Mouse (Mus musculus) ES-E14 (cell line): Measurements from ENCODE around the gene Habp2. TPM values are rescaled to one million over a fixed set of nuclear protein-coding genes. Genes with fewer than 3 reads are reported as not detected.

Experiments
- DNase-seq: peaks from one replicate; pipeline ENCODE4 v3.0.0-alpha.2; 2013; ENCODE audit warnings: low read depth, low spot score
- H3K27ac ChIP-seq: 2 replicates; pipeline ENCODE4 v1.5.1; 2012; ENCODE audit warnings: low read depth, mild to moderate bottlenecking, low read length, moderate library complexity, mixed read lengths; ENCODE audit not compliant: poor library complexity, insufficient read depth, severe bottlenecking
- H3K36me3 ChIP-seq: 2 replicates; pipeline ENCODE4 v1.6.1; 2012; ENCODE audit warnings: mild to moderate bottlenecking, low read length, moderate library complexity, mixed read lengths; ENCODE audit not compliant: control insufficient read depth, poor library complexity, insufficient read depth, severe bottlenecking
- H3K4me1 ChIP-seq, 2 experiments: fragments of 150-350 bp in 1 of 2; sonication (generic) in 1 of 2; 2 replicates each; pipeline ENCODE4 v1.6.1; 2012; ENCODE audit warnings: low read length in 2 of 2, mild to moderate bottlenecking in 1 of 2, mixed read lengths in 1 of 2; ENCODE audit not compliant: control insufficient read depth in 2 of 2, insufficient read depth in 2 of 2, poor library complexity in 1 of 2
- H3K4me3 ChIP-seq, 2 experiments: fragments of 150-350 bp in 1 of 2; sonication (generic) in 1 of 2; 2 replicates each; pipeline ENCODE4 v1.5.1; 2012; ENCODE audit warnings: low read length in 2 of 2, low read depth in 1 of 2, mild to moderate bottlenecking in 1 of 2, mixed read lengths in 1 of 2; ENCODE audit not compliant: insufficient read depth in 1 of 2, poor library complexity in 1 of 2, severe bottlenecking in 1 of 2
- H3K9ac ChIP-seq: 2 replicates; pipeline ENCODE4 v1.6.1; 2012; ENCODE audit warnings: low read depth, mild to moderate bottlenecking, low read length, mixed read lengths; ENCODE audit not compliant: poor library complexity, insufficient read depth, severe bottlenecking
- H3K9me3 ChIP-seq: fragments of 150-350 bp; sonication (generic); 2 replicates; pipeline ENCODE4 v1.6.1; 2012; ENCODE audit warnings: low read depth, mild to moderate bottlenecking, low read length; ENCODE audit not compliant: control insufficient read depth, insufficient read depth
- CHD2 ChIP-seq: IDR thresholded peaks from 2 replicates; pipeline ENCODE4 v1.6.1; 2014; ENCODE audit warnings: mild to moderate bottlenecking, low read depth, low read length, inconsistent platforms
- HCFC1 ChIP-seq: IDR thresholded peaks from 2 replicates; pipeline ENCODE4 v1.6.1; 2012; ENCODE audit warnings: low read length, inconsistent platforms, borderline replicate concordance; ENCODE audit not compliant: insufficient read depth
- MAFK ChIP-seq: IDR thresholded peaks from 2 replicates; pipeline ENCODE4 v1.6.1; 2014; ENCODE audit warnings: mild to moderate bottlenecking, low read depth, low read length, inconsistent platforms; ENCODE audit not compliant: insufficient read depth
- ZC3H11A ChIP-seq: IDR thresholded peaks from 2 replicates; pipeline ENCODE4 v1.6.1; 2012; ENCODE audit warnings: low read depth, mild to moderate bottlenecking, inconsistent platforms, low read length, borderline replicate concordance
- ZNF384 ChIP-seq: IDR thresholded peaks from 2 replicates; pipeline ENCODE4 v1.6.1; 2012; ENCODE audit warnings: low read depth, low read length, inconsistent platforms
- in situ Hi-C, 2 experiments: fragments of 600-800 bp; cut with MboI; formaldehyde crosslinking; loops; one replicate each; pipeline ENCODE4 v1.15.1; 2025; ENCODE audit warnings: low sequenced_read_pairs in 2 of 2, inconsistent platforms in 1 of 2; ENCODE audit not compliant: unreplicated experiment in 2 of 2
- total RNA-seq: library from RNA; depleted of rRNA; stranded (reverse); fragments of 300-350 nt; gene quantifications from 2 replicates; pipeline ENCODE4 v1.2.3, GENCODE M21; 2012

The Habp2 gene
- total RNA-seq, 1 experiment = 1.6 TPM

GRCm38 (mm10) chr19:56336321-56336720 is 49.4 kb downstream of the Habp2 start:
- H3K4me1 ChIP-seq = no peaks in the 10 kb centered on the region
- TF ChIP-seq ZC3H11A (no peak), CHD2 (no peak), ZNF384 (no peak)
- H3K36me3 ChIP-seq = no peaks in the 10 kb centered on the region
- in situ Hi-C loops = no loop called here
- DNase-seq = no peak
- no peaks in the 10 kb centered on the region for H3K9me3 ChIP-seq
- no peak overlapping the region for H3K4me3 ChIP-seq
- no peak overlapping the region for H3K27ac ChIP-seq
- no peak overlapping the region for H3K9ac ChIP-seq

DNA sequence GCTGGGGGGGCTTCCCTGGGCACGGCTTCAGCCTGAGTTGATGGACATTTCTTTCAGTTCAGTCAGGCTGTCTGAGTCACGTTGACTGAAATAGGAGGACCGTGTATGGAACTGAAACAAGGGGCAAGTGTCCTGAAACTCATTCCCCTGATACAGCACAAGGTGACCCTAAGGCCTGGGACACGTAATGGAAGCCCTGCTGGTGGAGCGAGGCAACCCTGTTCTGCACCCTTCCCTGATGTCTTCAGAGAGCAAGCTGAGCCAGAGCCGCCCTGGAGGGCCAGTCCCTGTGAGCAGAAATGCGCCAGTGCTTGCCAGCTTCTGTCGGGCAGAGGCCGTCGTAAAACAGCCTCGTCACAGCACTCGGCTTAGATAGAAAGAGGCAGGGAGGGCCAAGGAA is 49.9 kb downstream of the Habp2 start:
- Histone ChIP-seq H3K4me1 (no peaks in the 10 kb centered on the region), H3K9ac (no peak overlapping the region), H3K9me3 (no peaks in the 10 kb centered on the region), H3K27ac (no peak overlapping the region), H3K36me3 (no peaks in the 10 kb centered on the region), H3K4me3 (no peak overlapping the region)
- no peak for TF ChIP-seq ZNF384
- no peak for TF ChIP-seq HCFC1
- TF ChIP-seq MAFK = no peak
- TF ChIP-seq ZC3H11A = no peak
- no peak for TF ChIP-seq CHD2
- DNase-seq = no peak
- in situ Hi-C loops = no loop called here

DNA sequence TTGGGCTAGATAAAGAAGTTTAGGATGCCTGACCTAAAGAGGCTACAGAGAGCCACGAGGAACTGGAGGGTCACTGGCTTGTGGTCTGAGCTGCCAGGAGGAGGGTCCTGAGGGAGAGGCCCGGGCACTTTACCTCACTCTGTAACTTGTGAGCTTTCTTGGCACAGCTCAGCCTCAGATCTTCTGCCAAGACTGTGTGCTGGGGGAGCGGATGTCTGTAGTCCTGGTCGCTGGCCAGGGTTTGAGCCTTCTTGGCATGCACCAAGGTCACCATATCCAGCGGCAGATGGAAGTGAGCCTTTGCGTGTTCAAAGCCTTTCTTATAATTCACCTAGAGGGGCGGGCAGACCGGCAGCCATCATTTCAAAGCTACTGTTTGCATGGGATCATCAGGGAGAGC is 55.1 kb downstream of the Habp2 start:
- TF ChIP-seq ZNF384 = no peak
- no peak for TF ChIP-seq MAFK
- no peak for TF ChIP-seq ZC3H11A
- Histone ChIP-seq H3K27ac (no peak overlapping the region), H3K4me3 (no peak overlapping the region), H3K36me3 (no peaks in the 10 kb centered on the region), H3K4me1 (no peaks in the 10 kb centered on the region), H3K9me3 (no peaks in the 10 kb centered on the region), H3K9ac (no peak overlapping the region)
- DNase-seq = no peak
- in situ Hi-C loops = no loop called here

GRCm38 (mm10) chr19:56343869-56344563 is 57.1 kb downstream of the Habp2 start:
- no peak overlapping the region for H3K27ac ChIP-seq
- no peak for DNase-seq
- in situ Hi-C loops = no loop called here

DNA sequence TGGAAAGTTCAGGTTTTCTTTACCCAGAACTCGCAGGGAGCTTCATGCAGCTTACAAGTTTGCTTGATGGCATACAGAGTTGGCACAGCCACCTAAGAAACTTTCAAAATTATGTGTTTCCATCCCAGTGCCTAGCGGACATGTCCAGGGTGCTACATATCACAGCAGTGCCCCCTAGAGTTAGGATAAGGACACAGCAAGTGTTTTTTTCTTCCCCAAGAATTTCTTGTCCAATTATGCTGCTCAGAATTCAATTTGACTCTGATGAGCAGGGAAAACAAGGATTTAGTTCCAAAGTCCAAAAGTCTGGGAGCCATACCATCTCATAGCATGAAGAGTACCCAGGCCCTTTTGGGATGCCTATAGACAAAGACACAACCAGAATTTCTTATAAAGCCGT is 59.1 kb downstream of the Habp2 start:
- H3K4me1 ChIP-seq = no peaks in the 10 kb centered on the region
- no peak overlapping the region for H3K9ac ChIP-seq
- peak; percentile 41 for DNase-seq
- in situ Hi-C loops = no loop called here
- H3K4me3 ChIP-seq = no peak overlapping the region
- H3K36me3 ChIP-seq = no peaks in the 10 kb centered on the region
- no peaks in the 10 kb centered on the region for H3K9me3 ChIP-seq
- TF ChIP-seq ZC3H11A = peak; percentile 11; the same call in 1 of the 2 replicates
- no peak for TF ChIP-seq CHD2
- H3K27ac ChIP-seq = no peak overlapping the region

More at GRCm38 (mm10) chr19:56343869-56344563, 57.1 kb downstream of the Habp2 start:
- Histone ChIP-seq H3K9ac (no peak overlapping the region), H3K4me3 (no peak overlapping the region), H3K9me3 (no peaks in the 10 kb centered on the region), H3K36me3 (no peaks in the 10 kb centered on the region), H3K4me1 (no peaks in the 10 kb centered on the region)
- TF ChIP-seq MAFK = no peak
- no peak for TF ChIP-seq ZNF384
